Mouse (Mus musculus) c-Kit-positive CD71-negative TER-119-negative erythroid progenitor cells, embryonic 14.5 days (primary cell): Measurements from ENCODE around the gene Cadm1.

Experiments used
- DNase-seq: peaks from one replicate; pipeline ENCODE4 v3.0.0-alpha.2; 2013; ENCODE audit warnings: low read depth

Gene Cadm1

DNA sequence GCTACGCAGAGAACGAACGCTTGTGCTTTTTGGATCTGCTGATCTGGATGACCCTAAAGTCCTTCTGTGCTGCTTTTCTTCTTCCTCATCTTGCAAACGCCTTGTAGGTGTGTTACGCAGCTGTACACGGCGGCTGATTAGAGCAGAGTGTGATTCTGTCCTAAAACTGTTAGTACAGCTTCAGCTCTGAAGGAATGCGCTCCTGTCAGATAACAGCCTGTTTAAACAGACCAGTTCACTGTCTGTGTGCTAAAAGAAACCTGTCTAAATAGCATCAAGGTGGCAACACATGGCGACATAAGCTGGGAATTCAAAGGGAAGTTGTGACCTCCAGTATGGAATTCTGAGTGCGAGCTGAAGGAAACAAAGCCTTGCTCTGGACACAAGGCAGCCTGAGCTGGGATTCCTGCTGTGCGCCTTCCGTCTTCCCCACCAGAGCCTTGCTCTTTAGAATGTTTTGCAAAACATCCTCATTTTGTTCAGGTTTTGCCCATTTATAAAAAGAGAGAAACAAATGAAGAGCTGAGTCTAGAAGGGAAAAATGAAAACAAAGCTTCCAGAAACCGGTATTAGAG, 273.6 kb downstream of the Cadm1 start:
- DNase-seq: no peak

DNA sequence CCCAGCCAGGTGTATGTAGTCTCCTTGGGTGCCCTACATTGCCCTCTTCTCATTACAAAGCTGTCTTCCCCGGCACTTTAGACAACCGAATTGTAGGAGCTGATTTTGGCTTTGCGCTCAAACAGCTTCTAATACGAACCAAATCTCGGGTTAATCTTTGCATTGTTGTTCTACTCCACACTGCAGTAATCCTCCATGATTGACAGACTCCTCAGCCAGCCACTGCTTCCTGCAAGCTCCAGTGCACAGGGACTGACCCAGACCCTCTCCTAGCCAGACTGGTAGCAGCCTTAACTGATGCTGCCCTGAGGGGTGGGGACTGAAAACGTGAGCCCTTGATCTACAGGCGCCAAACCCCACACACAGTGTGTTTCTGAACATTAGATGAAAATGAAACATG, 275.7 kb downstream of the Cadm1 start:
- DNase-seq: no peak

DNA sequence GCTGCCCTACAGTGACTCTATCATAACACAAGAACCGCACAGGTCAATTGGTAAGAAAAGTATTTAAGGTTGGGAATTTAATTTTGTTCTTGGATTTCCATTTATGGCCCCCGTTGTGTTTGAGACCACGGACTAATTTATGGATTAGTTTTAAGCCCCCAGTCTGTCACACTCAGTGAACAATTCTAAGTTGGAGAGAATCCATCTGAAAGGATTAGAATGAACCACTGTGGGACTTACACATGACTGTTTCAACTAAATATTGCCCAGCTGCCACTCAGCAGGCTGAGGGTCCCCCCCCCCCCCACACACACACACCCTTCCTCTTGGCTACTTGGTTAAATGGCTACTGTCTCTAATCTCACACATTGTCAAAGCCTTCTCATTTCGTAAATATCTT, 295.7 kb downstream of the Cadm1 start:
- DNase-seq: no peak

DNA sequence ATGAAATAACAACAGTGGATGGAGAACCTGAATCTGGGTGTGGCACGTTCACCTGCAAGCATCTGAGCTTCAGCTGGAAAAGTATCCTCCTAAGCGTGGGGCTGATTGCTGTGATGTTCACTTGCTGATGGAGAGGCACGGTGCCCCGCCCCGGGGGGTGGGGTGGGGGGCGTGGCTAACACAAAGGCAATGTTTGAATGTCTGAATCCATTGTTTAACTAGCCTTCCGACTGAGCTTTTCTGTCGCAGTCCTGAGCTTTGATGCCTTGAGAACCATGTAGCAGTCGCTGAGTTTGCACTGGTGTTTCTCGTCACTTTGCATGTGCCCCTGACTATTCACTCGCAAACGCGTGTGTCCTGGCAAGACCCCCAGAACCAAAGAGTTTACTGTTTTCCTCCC, 298.8 kb downstream of the Cadm1 start:
- DNase-seq: no peak

DNA sequence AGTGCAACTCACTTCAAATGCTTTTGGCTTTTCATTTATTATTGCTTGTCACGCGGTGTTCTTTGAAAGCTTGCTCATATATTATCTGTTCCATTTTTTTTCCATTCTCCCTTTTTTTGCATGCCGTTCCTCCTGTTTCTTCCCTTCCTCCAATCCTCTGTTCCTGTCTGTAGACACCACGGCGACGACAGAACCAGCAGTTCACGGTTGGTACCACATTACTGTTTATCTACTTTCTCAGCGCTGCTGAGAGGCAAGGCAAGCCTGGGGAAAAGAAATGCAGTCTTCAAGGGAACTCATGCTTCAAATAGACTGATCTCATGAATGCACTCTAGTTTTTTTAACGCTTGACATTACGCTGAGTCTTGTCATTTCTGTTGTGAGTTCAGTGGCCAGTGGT, 299.2 kb downstream of the Cadm1 start:
- DNase-seq: no peak

DNA sequence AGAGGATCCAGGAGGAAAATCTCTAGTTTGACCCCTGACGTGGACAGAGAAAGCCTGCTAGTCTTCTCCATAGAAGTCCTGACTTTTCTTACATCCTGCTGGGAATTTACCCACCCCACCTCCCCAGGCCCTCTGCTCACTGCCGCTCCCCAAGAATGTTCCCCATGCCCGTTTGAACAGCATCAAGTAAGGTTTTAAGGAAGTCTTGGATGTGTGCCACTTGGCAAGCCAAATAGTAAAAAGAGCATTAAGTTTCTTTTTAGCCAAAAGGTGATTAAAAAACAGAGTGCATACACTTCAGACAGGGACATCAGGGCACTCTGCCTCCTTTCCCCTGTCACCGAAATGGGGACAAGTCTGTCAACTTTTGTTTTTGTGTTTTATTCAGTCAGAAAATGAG, 299.9 kb downstream of the Cadm1 start:
- DNase-seq: no peak

DNA sequence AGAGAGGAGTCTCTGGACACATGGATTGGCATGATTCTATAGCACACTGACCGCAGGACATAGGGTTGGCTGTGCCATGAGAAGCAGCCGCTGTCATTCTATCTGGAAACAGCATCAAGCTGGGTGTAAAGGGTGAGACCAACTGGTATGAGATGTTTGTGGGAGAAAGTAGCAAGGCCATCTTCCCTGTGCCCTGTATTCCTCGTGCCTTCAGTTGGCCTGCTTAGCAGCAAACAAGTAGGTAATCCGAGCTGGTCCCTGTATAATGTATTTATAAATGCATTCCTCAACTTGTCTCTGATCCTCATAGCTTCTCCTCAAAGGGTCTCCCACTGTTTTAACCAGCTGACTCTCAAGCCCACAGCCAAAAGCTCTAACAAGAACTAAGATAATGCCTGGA, 301.4 kb downstream of the Cadm1 start:
- DNase-seq: no peak

DNA sequence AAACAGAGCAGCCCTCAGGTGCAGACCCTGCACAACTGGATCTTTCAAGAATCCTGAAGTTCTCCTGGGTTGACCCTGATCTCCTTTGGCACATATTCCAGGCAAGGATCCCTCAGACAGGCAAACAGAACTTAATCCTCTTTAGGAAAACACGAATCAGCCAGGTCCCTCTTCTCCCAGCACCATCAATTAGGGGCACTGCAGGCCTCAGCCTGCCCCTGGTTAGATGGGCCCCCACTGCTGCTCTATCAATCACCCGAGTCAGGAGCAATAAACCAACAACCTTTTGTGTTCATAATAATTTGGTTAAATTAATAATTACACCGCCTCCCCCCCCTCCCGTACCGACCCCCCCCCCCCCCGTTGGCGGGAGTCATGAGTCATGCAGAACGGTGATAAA, 308.2 kb downstream of the Cadm1 start:
- no peak for DNase-seq

DNA sequence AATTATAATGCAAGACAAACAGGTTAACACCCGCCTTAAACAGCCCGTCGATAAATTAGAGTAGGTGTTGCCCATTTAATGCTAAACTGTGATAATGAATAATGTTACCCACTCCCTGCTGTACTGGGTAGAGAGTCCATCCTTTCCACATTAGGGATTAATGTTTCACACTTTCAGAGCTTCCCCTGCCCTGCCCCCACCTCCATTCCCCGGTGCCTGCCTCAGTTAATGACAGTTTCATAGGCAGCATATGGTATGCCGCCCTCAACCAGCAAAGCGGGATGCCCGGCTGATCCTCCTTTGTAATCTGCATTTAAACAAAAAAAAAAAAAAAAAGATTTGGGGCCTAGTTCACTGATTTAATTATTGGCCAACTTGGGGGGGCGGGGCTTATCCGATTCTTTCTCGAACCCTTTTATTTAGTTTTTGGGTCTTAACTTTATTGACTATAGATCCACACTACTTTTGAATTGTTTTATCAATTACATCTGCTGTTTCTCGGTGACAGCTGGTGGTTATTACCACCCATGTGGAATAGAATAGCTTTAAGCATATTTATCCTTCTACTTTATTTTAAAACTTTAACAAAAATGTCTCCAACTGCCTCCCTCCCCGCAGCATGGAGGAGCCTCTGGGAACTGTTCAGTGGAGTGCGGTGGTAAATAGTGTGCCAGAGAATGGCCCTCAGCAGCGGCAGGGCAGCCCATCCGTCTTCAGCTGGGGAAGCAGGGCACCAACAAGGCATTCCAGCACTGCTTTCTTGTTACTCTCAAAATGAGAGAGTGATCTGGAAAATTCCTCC, 309.1 kb downstream of the Cadm1 start:
- DNase-seq: no peak

DNA sequence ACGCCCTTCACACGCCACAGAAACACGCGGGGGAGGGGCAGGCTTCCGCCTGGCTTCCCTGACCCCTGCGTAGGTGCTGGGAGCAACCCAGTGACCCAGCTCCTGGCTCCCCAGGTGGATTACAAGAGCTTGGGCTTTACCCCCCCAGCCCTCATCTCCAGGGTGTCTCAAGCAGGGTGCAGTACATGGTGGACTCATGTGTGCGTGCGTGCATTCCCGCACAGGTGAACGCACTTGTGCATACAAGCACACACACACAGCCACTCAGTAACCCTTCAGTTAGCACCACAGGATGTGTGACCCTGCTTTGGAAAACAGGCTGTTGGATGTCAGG, 309.7 kb downstream of the Cadm1 start:
- no peak for DNase-seq

DNA sequence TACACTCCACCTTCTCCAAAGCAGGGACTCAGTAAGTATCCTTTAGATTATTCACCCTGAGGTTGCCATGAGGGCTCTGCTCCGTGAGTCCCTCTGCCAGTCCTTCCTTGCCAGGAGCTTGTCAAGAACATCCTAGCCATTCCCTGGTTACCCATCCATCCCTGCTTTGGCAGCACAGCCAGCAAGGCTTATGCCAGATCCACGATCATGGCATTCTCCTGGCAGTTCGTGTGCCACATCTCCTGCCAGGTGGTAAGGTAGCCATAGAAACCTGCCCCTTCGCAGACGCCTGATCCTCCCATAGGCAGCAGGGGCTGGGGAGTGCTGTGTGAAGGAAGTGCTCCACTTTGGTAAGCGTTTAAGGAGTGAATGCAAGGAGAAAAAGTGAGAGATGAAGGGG, 313.4 kb downstream of the Cadm1 start:
- DNase-seq: no peak

DNA sequence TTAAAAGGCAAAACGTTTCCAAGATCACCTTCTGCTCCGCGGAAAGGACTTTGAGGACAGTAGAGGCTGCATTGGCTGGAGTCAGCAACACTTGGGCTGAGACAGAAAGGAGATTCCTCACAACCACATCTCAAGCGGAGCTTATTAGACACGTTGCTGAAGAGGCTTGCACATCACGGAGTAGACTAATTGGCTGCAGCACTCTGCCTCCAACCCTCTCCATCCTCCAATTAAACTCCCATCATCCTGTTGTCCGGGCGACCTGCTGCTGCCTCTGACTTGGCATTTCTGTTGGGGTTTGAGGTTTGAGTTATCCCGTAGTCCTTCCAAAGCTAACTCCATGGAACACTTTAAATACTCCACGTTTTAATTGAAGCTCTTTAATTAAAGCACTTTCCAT, 316.3 kb downstream of the Cadm1 start:
- no peak for DNase-seq

DNA sequence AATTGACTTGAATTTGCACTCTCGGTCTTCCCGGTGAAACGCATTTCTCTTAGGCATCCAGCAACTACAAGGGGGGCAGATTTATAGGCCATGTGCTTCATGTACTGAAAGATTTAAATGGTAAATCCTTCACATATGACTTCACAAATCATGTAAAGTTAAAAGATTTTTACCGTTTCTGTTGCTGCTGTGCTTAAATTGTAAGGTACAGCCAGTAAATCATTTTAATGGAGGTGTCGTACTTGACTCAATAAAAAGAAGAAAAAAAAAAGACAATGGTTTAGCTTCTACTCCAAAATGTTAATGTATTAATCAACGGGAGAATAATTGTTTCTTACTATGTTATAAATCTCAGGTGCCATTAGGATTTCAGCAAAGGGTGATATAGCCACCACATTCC, 317.0 kb downstream of the Cadm1 start:
- DNase-seq: no peak

DNA sequence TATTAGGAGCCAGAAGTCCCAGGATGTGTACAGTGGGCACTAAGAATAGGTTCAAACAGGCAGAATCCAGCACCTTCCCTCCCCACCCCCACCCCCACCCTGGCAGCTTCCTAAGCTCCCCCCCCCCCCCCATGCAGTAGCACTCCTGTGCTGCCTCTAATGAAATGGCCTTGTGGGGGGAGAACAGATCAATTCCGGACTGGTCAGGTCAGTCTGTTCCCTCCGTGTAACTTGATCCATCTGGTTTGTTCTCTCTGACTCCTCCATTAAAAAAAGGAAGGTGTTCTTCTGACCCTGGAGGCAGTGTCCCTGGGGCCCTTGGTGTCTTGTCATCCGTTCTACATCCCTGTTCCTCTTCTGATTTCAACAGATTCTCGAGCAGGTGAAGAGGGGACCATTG, 317.8 kb downstream of the Cadm1 start:
- no peak for DNase-seq

DNA sequence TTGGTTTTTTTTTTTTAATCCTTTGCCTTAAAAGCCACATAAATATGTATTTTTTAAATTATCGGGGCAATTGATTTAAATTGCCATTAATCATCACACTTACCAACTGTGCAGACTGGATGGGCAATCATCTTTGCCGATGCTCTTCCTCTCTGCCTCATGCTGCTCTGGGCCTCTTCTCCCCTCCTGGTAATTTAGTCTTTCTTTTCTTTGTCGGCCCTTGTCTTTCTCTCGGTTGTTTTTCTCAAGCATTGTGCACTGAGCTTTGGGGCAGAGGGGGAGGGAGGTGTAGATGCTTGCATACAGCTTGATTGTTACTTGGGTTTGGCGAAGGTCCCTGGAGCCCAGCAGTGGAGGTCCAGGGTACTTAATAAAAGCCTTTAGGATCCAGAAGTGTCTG, 318.8 kb downstream of the Cadm1 start:
- no peak for DNase-seq

DNA sequence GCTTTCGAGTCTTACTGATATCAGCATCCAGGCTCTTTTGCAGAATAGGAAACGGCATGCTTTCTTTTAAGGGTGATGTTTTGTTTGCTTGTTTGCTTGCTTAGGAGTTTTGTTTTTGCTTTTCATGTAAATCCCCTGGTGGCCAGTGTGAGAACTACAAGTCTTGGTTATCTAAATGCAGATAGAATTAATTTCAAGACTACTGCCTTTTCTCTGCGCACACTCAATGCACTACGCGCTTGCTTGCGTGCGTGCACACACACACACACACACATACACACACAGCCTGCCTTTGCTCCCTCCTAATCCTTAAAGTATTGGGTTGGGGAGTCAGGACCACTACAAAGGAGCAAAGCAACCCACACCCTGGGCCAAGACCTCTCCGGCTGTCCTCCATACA, 326.3 kb downstream of the Cadm1 start:
- DNase-seq: peak; percentile 10

DNA sequence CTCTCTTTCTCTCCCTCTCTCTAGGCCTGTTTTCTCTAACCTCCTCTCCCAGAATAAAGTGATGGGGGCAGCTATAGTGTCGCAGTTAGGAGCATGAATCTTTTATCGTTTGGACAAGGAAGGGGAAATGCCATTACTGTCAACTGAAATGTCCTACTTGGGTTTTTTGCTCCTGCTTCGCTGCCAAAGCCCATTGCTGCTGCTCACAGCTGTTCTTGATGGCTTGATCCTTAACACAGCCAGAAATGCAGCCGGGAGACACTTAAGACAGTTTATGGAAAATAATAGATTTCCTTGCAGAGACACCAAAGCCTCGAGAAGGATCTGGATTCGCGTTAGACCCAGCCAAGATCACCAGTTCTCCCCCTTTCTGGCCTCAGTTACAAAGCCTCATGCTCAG, 327.3 kb downstream of the Cadm1 start:
- no peak for DNase-seq

DNA sequence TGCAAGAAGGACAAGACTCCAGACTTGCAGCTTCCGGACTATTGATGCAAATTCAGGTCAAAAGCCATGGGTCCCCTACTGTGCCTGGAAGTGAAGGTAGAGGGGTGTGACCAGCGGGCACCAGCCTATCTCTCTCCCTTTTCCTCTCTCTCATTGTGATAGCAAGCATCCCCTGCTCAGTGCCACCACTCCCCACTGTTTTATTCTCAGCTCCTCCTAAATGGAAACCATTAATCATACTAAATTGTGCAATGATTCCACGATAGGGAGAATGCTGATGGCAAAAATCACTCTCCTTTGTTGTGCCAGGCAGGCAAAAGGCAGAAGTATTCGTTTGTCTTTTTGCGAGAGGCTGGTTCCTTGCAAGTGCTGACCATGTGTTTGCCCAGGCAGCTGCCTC, 328.2 kb downstream of the Cadm1 start:
- no peak for DNase-seq

DNA sequence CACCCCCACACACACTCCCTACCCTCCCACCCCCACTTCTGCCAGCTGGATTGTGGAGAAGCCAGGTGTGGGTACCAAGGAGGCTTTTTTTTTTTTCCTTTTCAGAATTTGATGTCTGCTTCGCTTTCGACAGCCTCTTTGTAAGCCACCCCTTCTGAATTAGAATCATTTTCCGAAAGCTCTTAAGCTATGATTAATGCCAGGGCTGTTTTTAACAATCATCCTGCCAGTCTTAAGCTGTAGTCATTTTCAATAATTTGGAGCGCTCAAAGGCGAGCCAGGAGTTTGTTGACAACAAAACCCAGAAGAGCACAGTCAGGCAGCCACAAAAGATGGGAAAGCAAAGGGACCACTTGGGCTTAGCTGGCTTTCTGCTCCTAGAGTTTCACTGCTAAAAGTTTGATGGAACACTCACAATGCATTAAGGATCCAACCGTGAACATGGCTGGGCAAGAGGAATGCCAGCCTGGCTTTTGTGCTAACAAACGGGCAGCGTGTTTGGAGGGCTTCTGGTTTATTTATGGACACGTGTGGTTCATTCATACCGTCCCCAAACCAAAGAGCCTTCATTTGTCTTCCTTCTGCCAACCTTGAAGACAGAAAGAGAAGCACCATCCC, 328.9 kb downstream of the Cadm1 start:
- no peak for DNase-seq

DNA sequence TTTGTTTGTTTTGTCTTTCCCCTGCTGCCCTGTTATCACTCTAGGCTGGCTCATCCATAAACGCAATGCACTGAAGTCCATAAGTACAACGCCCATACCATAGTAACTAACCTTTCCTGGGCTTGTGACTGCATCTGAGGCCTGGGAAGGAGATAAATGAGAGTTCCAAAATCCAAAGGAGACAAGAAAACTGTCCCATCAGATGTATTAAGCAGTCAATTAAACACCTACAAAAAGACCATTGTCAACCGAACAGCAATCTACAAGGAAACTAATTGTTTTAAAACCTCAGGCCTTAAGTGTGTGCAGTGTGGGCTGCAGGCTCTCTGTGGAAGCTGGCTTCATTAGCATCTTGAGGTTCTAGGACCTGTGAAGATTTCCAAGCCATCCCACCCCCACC, 331.0 kb downstream of the Cadm1 start:
- DNase-seq: no peak

DNA sequence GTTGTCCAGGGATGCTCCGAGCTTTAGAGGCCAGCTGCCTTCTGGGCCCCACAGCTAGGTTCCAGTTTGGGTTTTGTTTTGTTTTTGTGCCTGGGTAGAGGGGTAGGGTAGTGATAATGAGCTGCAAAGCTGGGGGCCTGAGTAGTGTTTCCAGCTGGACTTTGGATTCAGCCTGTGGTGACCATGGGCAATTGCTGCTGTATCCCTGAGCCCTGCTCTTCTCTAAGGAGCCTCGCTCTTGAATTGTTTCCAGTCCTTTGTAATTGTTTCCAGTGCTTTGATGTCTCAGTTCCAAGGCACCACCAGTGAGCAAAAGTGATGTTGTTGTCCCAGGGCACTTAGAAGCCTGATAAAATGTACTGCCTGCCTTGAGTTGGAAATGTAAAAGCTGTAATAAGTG, 331.8 kb downstream of the Cadm1 start:
- no peak for DNase-seq

DNA sequence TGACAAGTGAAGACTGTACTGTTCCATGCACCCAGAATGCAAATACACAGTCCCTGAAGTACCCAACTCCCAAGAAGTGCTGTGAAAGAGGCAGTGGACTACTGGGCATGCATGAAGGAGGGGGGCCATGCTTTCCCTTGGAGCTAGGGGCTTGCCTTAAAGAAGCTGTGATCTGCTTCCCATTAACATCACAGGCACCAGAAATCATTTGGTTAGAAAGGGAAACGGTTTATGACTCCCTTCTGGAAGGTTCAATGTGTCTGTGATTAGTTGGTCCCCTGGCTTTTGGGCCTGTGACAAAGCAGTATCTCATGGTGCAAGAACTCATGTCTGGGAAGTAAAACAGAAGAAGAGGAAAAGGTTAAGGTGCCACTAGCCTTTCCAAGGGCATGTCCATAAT, 336.0 kb downstream of the Cadm1 start:
- DNase-seq: no peak

DNA sequence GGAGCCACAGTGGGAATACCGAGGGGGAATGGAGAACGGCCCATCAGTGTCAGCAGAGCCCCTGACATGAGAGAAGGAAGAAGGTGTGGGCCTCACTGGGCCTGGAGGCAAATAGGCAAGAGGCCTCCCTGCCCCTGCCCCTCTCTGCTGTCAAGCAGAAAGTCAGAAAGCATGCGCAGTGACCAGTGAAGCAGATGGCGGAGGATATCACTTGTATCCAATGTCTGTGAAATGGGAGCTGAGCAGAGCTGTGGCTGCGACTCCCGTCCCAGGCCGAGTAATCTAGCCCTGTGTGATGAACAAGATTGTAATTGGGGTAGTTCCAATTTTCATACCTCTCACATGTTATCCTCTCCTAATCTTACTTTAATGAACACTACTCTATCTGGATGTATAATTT, 337.5 kb downstream of the Cadm1 start:
- DNase-seq: no peak

DNA sequence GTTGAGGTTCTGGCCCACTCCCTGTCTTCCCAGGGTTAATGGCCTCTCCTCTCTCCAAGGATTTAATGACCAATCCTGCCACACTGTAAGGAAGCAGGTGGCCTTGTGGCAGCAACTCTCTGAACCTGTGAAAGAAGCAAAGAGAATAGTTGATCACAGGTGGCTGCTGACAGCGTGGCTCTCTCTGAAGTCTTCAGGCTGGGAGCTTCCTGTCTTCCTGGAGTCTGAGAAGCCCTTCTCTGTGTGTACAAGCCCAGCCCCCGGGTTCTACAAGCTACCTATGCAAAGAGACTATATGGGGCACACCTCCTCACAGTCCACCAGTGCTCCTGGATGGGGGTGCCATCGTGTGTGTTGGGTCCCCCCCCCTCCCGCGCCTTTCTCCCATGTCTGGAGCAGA, 339.7 kb downstream of the Cadm1 start:
- DNase-seq: no peak
